Mouse (Mus musculus) adrenal gland, adult 8-10 months (tissue): Measurements from ENCODE around the gene Cacna1c. TPM values are rescaled to one million over a fixed set of nuclear protein-coding genes. Genes with fewer than 3 reads are reported as not detected.

Experiments used
- DNase-seq: peaks from one replicate; pipeline ENCODE4 v3.0.0; 2022
- total RNA-seq, 4 experiments: library from RNA; stranded (reverse); gene quantifications; 2 replicates each; pipeline ENCODE4 v1.2.4; 2022

Gene Cacna1c
- total RNA-seq, 4 experiments from 2014 or later = 97.1 to 218 (median 127) TPM

GRCm38 (mm10) chr6:119095081-119095480 is 101.1 kb downstream of the Cacna1c start:
- no peak for DNase-seq

- peak; percentile 72 for DNase-seq
Measured at GRCm38 (mm10) chr6:119089173-119089572, 107.0 kb downstream of the Cacna1c start.

- no peak for DNase-seq
Measured at GRCm38 (mm10) chr6:119088381-119088780, 107.8 kb downstream of the Cacna1c start.

- DNase-seq = no peak
Measured at GRCm38 (mm10) chr6:119087919-119088318, 108.3 kb downstream of the Cacna1c start.

GRCm38 (mm10) chr6:119085789-119086188 is 110.4 kb downstream of the Cacna1c start:
- no peak for DNase-seq

GRCm38 (mm10) chr6:119084532-119084931 is 111.7 kb downstream of the Cacna1c start:
- DNase-seq = no peak

GRCm38 (mm10) chr6:119083559-119083958 is 112.7 kb downstream of the Cacna1c start:
- DNase-seq = no peak

- DNase-seq = no peak
Measured at GRCm38 (mm10) chr6:119082662-119083061, 113.6 kb downstream of the Cacna1c start.

GRCm38 (mm10) chr6:119081650-119082049 is 114.6 kb downstream of the Cacna1c start:
- DNase-seq = no peak

- DNase-seq = no peak
Measured at GRCm38 (mm10) chr6:119079626-119080025, 116.6 kb downstream of the Cacna1c start.

- DNase-seq = no peak
Measured at GRCm38 (mm10) chr6:119078912-119079311, 117.3 kb downstream of the Cacna1c start.

- DNase-seq = no peak
Measured at GRCm38 (mm10) chr6:119077231-119077630, 119.0 kb downstream of the Cacna1c start.

GRCm38 (mm10) chr6:119073419-119074071 is 122.7 kb downstream of the Cacna1c start:
- peak; percentile 83 for DNase-seq

GRCm38 (mm10) chr6:119072772-119073171 is 123.4 kb downstream of the Cacna1c start:
- no peak for DNase-seq

- no peak for DNase-seq
Measured at GRCm38 (mm10) chr6:119070771-119071170, 125.4 kb downstream of the Cacna1c start.

GRCm38 (mm10) chr6:119070351-119070750 is 125.9 kb downstream of the Cacna1c start:
- peak; percentile 73 for DNase-seq

GRCm38 (mm10) chr6:119069145-119069544 is 127.1 kb downstream of the Cacna1c start:
- DNase-seq = no peak

- DNase-seq = no peak
Measured at GRCm38 (mm10) chr6:119068650-119069049, 127.6 kb downstream of the Cacna1c start.

GRCm38 (mm10) chr6:119064961-119065360 is 131.3 kb downstream of the Cacna1c start:
- no peak for DNase-seq

GRCm38 (mm10) chr6:119064430-119064829 is 131.8 kb downstream of the Cacna1c start:
- no peak for DNase-seq

GRCm38 (mm10) chr6:119062695-119063094 is 133.5 kb downstream of the Cacna1c start:
- no peak for DNase-seq

GRCm38 (mm10) chr6:119058896-119059295 is 137.3 kb downstream of the Cacna1c start:
- DNase-seq = no peak

- no peak for DNase-seq
Measured at GRCm38 (mm10) chr6:119058461-119058860, 137.8 kb downstream of the Cacna1c start.

- DNase-seq = peak; percentile 50
Measured at GRCm38 (mm10) chr6:119057076-119057479, 139.1 kb downstream of the Cacna1c start.

- DNase-seq = no peak
Measured at GRCm38 (mm10) chr6:119052801-119053200, 143.4 kb downstream of the Cacna1c start.
